Mouse (Mus musculus): ENCODE data around the gene Slc7a15.

DNA sequence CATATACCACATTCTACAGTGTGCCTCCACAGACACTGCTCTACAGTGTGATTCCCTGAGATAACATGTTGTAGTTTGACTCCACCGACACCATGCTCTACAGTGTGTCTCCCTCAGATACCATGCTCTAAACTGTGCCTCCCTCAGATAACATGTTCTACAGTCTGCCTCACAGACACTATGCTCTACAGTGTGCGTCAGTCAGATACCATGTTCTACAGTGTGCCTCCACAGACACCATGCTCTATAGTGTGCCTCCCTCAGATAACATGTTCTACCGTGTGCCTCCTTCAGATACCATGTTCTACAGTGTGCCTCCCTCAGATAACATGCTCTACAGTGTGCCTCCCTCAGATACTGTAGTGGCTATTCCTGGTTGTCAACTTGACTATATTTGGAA, 10.2 kb upstream of the Slc7a15 start:
- no peak for TF ChIP-seq FLI1 (IDR thresholded peaks at IDR 0.05; ENCODE audit: low read length)
- TF ChIP-seq GATA1 (IDR thresholded peaks at IDR 0.05; ENCODE audit: borderline replicate concordance, low read length) = no peak

Data from megakaryocyte, embryonic 14.5 days (primary cell).